17 mouse cellular contexts compared by ENCODE assay signal in genomic region chr8:80952973-80953372, GRCm38 (mm10).
"Had no signal": no experiment of that assay in that cellular context is flagged by ENCODE, and none has a peak within 500 bp of the region (broad histone marks: within the 10 kb centered on the region; RNA-seq: fewer than 3 reads in every experiment).

No protein-coding gene starts in this region.

- H3K4me3 ChIP-seq: heart, embryonic 10.5 days; heart, embryonic 12.5 days; hindbrain, embryonic 10.5 days; hindbrain, embryonic 12.5 days; intestine, embryonic 15.5 days; layer of hippocampus, adult 2 months; left cerebral cortex, adult 2 months; limb, embryonic 10.5 days; limb, embryonic 12.5 days had no signal

- H3K27ac ChIP-seq: heart, embryonic 10.5 days; hindbrain, embryonic 10.5 days; hindbrain, embryonic 12.5 days; hindbrain, embryonic 14.5 days; intestine, embryonic 15.5 days; left cerebral cortex, adult 2 months; limb, embryonic 10.5 days; limb, embryonic 12.5 days had no signal

- H3K9ac ChIP-seq: heart, embryonic 12.5 days; hindbrain, embryonic 12.5 days; hindbrain, embryonic 14.5 days; intestine, embryonic 15.5 days; limb, embryonic 12.5 days had no signal

- H3K36me3 ChIP-seq: heart, embryonic 10.5 days; heart, embryonic 12.5 days; hindbrain, embryonic 10.5 days; hindbrain, embryonic 12.5 days; intestine, embryonic 15.5 days; limb, embryonic 10.5 days; limb, embryonic 12.5 days had no signal

- DNase-seq: gastrocnemius, postnatal 14 days; heart, postnatal 10 days; heart, postnatal 4 days; liver had no signal

- H3K27me3 ChIP-seq: heart, embryonic 12.5 days; hindbrain, embryonic 12.5 days; intestine, embryonic 15.5 days; limb, embryonic 12.5 days had no signal

- H3K4me1 ChIP-seq: heart, embryonic 12.5 days had no signal

- ATAC-seq: hindbrain, embryonic 16.5 days; inflammation-experienced regulatory T-cells, adult 6 months; intestine, embryonic 15.5 days; intestine, postnatal 0 days had no signal

- H3K4me2 ChIP-seq: heart, embryonic 12.5 days; hindbrain, embryonic 12.5 days; hindbrain, embryonic 14.5 days; intestine, embryonic 15.5 days; limb, embryonic 12.5 days had no signal

- H3K9me3 ChIP-seq: heart, embryonic 10.5 days; intestine, embryonic 15.5 days; limb, embryonic 10.5 days had no signal
